Mouse (Mus musculus) thymus, adult 2 months (tissue): ENCODE data around the gene Hip1r. TPM values are rescaled to one million over a fixed set of nuclear protein-coding genes. Genes with fewer than 3 reads are reported as not detected.

Source experiments
- DNase-seq: peaks from one replicate; pipeline ENCODE4 v3.0.0; 2021
- H3K27ac ChIP-seq: fragments of 200-500 bp; 2 replicates; pipeline ENCODE4 v1.5.1; 2012; ENCODE audit warnings: low read length, control low read depth; ENCODE audit not compliant: control insufficient read depth, insufficient read depth
- H3K27me3 ChIP-seq: fragments of 200-500 bp; 2 replicates; pipeline ENCODE4 v1.6.1; 2012; ENCODE audit warnings: mild to moderate bottlenecking, low read length, moderate library complexity, mixed read lengths; ENCODE audit not compliant: control insufficient read depth, insufficient read depth
- H3K36me3 ChIP-seq: fragments of 200-500 bp; 2 replicates; pipeline ENCODE4 v1.6.1; 2012; ENCODE audit warnings: mild to moderate bottlenecking, low read length, moderate library complexity; ENCODE audit not compliant: control insufficient read depth, insufficient read depth
- H3K4me1 ChIP-seq: fragments of 200-500 bp; replicated peaks from 2 replicates; pipeline ENCODE4 v1.6.1; 2012; ENCODE audit warnings: low read length; ENCODE audit not compliant: control insufficient read depth, insufficient read depth
- H3K4me3 ChIP-seq: fragments of 200-500 bp; 2 replicates; pipeline ENCODE4 v1.5.1; 2012; ENCODE audit warnings: mild to moderate bottlenecking, low read length, control low read depth, moderate library complexity; ENCODE audit not compliant: control insufficient read depth, insufficient read depth
- CTCF ChIP-seq: fragments of 200-500 bp; IDR thresholded peaks from 2 replicates; pipeline ENCODE4 v1.5.1; 2012; ENCODE audit warnings: mild to moderate bottlenecking, control low read depth, low read length, moderate library complexity, borderline replicate concordance; ENCODE audit not compliant: control insufficient read depth, poor library complexity, insufficient read depth; ENCODE audit errors: extremely low read depth
- POLR2A ChIP-seq: fragments of 200-500 bp; IDR thresholded peaks from 2 replicates; pipeline ENCODE4 v1.6.1; 2012; ENCODE audit warnings: mild to moderate bottlenecking, low read length, control low read depth, moderate library complexity; ENCODE audit not compliant: control insufficient read depth, poor library complexity, insufficient read depth; ENCODE audit errors: extremely low read depth
- WGBS: fragments of 180-500 bp; shearing (Covaris S2); methylation state at CpG from one replicate; pipeline ENCODE4 v1.1.7; 2018; 5-methylcytosine and 5-hydroxymethylcytosine counted together
- polyA plus RNA-seq: library from polyadenylated mRNA; depleted of rRNA; stranded (reverse); fragments of >200 nt; gene quantifications from 2 replicates; pipeline ENCODE4 v1.2.3, GENCODE M21; 2012

The Hip1r gene
- polyA plus RNA-seq, 1 experiment: 13.8 TPM

DNA sequence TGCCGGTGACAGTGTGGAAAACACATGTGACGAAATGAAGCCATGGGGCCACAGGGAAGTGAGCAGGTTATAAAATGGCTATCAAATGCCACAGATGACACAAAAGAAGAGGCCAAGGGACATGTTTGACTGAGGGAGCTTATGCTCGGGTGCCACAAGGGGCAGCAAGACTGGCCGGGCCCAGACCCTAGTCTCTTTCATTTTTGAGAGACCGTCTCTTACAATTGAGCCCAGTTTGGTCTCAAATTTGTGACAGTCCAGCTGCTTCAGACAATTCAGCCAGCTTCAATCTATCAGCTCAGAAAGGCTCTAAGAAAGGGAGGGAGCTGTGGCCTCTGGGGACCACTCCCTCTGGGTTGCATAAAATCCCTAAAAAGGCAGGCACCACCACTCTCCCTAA lies 53.1 kb downstream of the Hip1r start:
- Histone ChIP-seq H3K4me3 (no peak overlapping the region), H3K27ac (no peak overlapping the region)
- 93% methylated on average over 5 of the region's 5 CpGs for WGBS

DNA sequence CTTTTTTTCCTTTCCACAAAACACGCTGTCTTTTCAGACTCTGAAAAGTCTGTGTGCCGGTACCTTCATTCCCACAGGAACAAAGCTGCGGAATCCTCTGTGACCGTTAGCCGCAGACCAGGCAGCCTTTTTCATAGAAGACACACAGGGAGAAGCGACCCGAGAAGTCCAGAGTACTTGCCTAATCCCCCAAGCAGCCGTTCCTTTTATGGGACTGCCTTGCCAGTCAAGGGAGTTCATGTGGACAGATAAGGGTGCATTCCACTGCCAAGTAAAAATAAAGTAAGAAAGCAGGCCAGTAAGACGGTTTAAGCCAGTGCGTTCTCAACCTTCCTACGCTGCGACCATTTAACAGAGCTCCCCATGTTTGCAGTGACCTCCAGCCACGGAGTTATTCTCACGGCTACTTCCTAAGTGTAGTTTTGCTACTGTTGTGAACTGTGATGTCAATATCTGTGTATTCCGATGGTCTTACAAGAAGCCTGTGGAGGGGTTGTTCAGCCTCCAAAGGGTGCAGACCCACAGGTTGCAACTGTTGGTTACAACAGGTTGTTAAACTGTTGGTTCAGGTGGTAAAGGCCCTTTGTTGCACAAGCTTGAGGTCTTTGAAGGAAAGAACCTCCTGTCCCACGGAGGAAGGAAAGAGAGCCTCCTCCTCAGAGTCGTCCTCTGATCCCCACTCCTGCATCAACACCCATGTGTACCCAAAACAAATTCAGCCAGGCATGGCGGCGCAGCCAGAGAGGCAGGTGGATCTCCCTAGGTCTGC lies 54.5 kb downstream of the Hip1r start:
- TF ChIP-seq CTCF: no peak
- peaks cover 76% of the 10 kb centered on the region for H3K4me1 ChIP-seq
- no peaks in the 10 kb centered on the region for H3K36me3 ChIP-seq
- no peaks in the 10 kb centered on the region for H3K27me3 ChIP-seq
- no peak for DNase-seq
- H3K4me3 ChIP-seq: no peak overlapping the region
- H3K27ac ChIP-seq: peak overlapping the region; percentile 47; the same call in 1 of the 2 replicates
- 81% methylated on average over 19 of the region's 19 CpGs for WGBS

More for the DNA sequence above, 53.1 kb downstream of the Hip1r start:
- H3K36me3 ChIP-seq: no peaks in the 10 kb centered on the region
- no peak for DNase-seq
- H3K27me3 ChIP-seq: no peaks in the 10 kb centered on the region
- H3K4me1 ChIP-seq: peaks cover 81% of the 10 kb centered on the region
- TF ChIP-seq POLR2A: no peak
- TF ChIP-seq CTCF: no peak

DNA sequence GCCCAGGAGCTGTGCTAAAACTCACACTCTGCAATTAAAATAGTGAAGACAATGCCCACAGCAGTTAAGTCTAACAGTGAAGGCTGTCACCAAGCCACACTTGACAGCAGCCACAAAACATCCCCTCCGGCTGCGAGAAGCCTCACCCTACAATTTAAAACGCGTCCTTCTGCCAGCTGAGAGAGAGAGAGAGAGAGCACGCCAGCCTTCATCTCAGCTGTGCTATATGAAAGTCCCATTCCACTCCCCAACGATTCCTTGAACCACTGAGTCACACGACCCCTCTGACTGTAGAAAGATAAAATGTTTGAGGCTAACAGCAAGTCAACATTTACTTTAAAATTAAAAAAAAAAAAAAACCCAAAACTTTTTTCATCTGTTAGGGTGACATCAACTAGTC lies 55.3 kb downstream of the Hip1r start:
- no peak for DNase-seq
- peaks cover 75% of the 10 kb centered on the region for H3K4me1 ChIP-seq
- 7% methylated on average over 7 of the region's 7 CpGs for WGBS
- TF ChIP-seq CTCF (no peak), POLR2A (no peak)
- H3K36me3 ChIP-seq: no peaks in the 10 kb centered on the region
- H3K27me3 ChIP-seq: no peaks in the 10 kb centered on the region
- peak overlapping the region; percentile 47 for H3K27ac ChIP-seq
- H3K4me3 ChIP-seq: no peak overlapping the region

DNA sequence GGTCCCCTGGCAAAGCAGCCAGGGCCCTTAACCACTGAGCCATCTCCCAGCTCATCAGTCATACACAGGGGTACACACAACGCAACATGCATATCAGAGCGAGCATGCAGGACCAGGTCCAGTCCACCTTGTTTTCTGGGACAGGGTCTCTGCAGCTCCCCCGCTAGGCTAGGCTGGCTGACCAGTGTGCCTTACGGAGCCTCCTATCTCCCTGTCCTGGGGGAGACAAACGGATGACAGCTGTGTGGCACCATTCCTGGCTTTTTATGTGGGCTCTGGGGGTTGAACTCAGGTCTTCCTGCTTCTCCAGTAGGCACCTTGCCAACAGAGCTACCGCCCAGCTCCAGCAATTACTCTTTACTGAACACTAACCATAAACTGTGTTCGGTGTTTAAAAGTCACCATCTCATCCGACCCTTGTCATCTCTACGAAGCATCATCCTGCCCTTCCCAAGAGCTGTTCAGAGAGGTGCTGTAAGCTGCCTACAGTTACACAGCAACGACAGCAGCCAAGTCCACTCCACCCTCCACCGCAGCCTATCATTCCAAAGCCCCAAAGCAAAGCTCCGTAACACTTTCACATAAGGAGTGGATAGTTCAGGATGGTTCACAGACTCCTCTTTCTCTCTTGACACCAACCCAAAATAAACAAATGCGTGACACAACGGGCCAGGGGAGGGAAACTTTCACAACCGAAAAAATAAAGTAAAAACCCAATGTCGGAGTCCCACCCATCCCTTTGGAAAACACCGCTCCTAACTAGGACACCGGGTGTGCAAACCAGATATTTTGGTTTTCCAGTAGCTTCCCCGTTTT lies 56.0 kb downstream of the Hip1r start:
- Histone ChIP-seq H3K4me3 (0 out of 2 replicates have a peak overlapping the region, but pooled peaks have one; percentile 4), H3K27ac (peak overlapping the region; percentile 17; the same call in 1 of the 2 replicates), H3K4me1 (peaks cover 75% of the 10 kb centered on the region), H3K36me3 (no peaks in the 10 kb centered on the region), H3K27me3 (no peaks in the 10 kb centered on the region)
- WGBS: 72% methylated on average over 19 of the region's 19 CpGs
- DNase-seq: no peak
- TF ChIP-seq CTCF (no peak), POLR2A (no peak)

DNA sequence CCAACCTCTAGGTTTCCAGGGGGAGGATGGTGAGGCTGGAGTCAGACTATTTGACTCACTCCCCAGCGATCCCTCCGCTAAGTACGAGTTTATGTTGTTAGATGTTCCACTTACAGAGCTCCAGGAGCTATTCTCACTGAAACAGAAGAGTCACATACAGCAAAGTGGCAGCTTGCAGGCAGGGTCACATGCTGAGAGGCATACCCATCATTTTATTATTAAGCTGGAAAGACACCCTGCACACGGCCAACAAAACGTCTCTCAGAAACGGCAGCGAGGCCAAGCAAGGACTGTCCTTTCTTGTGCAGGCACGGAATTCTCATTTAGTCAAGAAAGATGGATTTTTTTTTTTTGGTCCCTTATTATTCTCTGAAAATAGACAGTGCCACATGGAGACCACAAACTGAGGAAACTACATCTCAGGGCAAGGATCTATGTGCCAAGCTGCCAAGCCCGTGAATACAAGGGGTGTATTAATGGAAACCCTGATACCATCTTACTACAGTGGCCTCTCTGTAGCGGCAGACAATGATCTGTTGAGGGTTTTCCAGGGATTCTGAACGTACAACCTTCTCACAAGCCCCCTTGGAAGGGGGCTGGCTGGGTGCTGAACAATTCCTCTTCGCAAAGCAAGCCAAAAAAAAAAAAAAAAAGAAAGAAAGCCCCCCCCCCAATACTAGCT lies 57.1 kb downstream of the Hip1r start:
- H3K4me1 ChIP-seq: peaks cover 72% of the 10 kb centered on the region
- H3K27ac ChIP-seq: peak overlapping the region; percentile 24; the same call in 1 of the 2 replicates
- no peaks in the 10 kb centered on the region for H3K27me3 ChIP-seq
- TF ChIP-seq POLR2A: no peak
- no peak for TF ChIP-seq CTCF
- no peaks in the 10 kb centered on the region for H3K36me3 ChIP-seq
- DNase-seq: no peak
- WGBS: 64% methylated on average over 12 of the region's 12 CpGs
- H3K4me3 ChIP-seq: peak overlapping the region; percentile 79; the same call in 1 of the 2 replicates

DNA sequence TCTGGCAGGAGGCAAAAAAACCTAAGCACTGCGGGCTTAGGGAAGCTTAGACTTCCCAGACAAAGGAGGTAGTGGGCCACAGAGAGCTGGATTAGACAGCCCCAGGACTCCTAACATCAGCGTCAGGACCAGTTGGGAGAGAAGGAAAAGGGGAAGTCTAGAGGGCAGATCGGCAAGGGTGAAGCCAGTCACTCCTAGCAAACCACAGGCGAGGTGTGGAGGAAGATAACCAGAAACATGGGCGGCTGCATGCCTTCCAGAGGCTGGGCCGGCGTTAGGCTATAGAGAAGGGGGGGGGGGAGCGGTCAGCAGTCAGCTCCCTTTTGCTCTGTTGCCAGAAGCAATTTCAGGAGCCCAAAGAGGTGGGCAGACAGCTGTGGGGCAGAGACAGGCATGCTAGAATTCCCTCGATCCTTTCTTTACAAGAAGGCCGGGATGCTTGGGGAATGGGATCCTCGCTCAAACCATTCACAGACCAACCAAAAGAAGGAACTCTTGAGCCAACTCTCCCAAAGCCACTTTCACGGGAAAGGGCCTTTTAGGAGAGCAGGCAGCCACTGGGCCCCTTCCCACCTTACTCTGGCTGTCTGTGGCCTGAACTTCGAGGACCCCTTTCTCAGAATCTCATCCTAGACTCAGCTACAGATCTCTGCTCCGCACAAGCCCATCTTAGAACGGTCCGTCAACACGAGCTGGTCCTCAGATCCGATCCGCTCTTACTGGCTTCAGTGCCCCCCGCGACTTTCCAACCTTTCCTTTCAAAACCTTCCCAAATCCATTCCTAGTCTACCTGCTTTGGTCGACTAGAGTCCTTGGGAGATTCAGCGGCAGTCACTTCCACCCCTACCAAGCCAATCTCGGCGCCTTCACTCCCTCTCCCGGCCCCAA lies 57.9 kb downstream of the Hip1r start:
- DNase-seq: no peak
- H3K4me3 ChIP-seq: peak overlapping the region; percentile 79
- H3K4me1 ChIP-seq: peaks cover 69% of the 10 kb centered on the region
- WGBS: 7% methylated on average over 26 of the region's 26 CpGs
- no peaks in the 10 kb centered on the region for H3K36me3 ChIP-seq
- no peak for TF ChIP-seq POLR2A
- no peak for TF ChIP-seq CTCF
- no peaks in the 10 kb centered on the region for H3K27me3 ChIP-seq
- peak overlapping the region; percentile 26; the same call in 1 of the 2 replicates for H3K27ac ChIP-seq
